Mouse (Mus musculus) ES-E14 (cell line): ENCODE measurements around the gene Wdr77.

Source experiments
- CHD2 ChIP-seq: IDR thresholded peaks from 2 replicates; pipeline ENCODE4 v1.6.1; 2014; ENCODE audit warnings: mild to moderate bottlenecking, low read depth, low read length, inconsistent platforms
- HCFC1 ChIP-seq: IDR thresholded peaks from 2 replicates; pipeline ENCODE4 v1.6.1; 2012; ENCODE audit warnings: low read length, inconsistent platforms, borderline replicate concordance; ENCODE audit not compliant: insufficient read depth
- MAFK ChIP-seq: IDR thresholded peaks from 2 replicates; pipeline ENCODE4 v1.6.1; 2014; ENCODE audit warnings: mild to moderate bottlenecking, low read depth, low read length, inconsistent platforms; ENCODE audit not compliant: insufficient read depth
- ZC3H11A ChIP-seq: IDR thresholded peaks from 2 replicates; pipeline ENCODE4 v1.6.1; 2012; ENCODE audit warnings: low read depth, mild to moderate bottlenecking, inconsistent platforms, low read length, borderline replicate concordance

DNA sequence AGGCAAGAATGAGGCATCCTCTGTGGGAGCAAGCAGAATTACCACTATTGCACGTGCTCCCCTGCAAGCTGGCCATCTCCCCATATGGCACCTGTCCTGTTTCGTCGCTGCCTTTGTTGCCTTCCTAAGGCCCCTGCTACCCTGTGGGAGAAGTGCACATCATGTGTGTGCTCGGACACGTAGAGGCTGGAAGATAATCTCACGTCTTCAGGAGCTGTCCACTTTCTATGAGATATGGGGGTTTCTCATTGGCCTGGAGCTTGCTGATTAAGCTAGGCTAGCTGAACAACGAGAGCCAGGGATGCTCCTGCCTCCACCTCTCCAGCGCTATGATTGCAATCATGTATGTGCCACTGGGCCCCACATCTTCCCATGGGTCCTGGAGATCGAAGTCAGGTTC lies 34.6 kb upstream of the Wdr77 start:
- TF ChIP-seq HCFC1 (no peak), ZC3H11A (no peak), MAFK (no peak), CHD2 (no peak)
